Mouse (Mus musculus) adrenal gland, postnatal 25 days (tissue): ENCODE data around the gene Hoxa6. TPM values are rescaled to one million over a fixed set of nuclear protein-coding genes. Genes with fewer than 3 reads are reported as not detected.

ENCODE experiments used
- DNase-seq: peaks from one replicate; pipeline ENCODE4 v3.0.0; 2021; ENCODE audit warnings: mixed read lengths
- total RNA-seq: library from RNA; stranded (reverse); gene quantifications from 2 replicates; pipeline ENCODE4 v1.2.3, GENCODE M21; 2021

Hoxa6 gene
- total RNA-seq, 1 experiment from 2014 or later: 3.1 TPM

GRCm38 (mm10) chr6:52227470-52228222, 19.1 kb upstream of the Hoxa6 start:
- no peak for DNase-seq

GRCm38 (mm10) chr6:52226569-52227257, 18.2 kb upstream of the Hoxa6 start:
- peak; percentile 20 for DNase-seq

- no peak for DNase-seq
Observed at GRCm38 (mm10) chr6:52225612-52226568, 17.4 kb upstream of the Hoxa6 start.

- no peak for DNase-seq
Observed at GRCm38 (mm10) chr6:52224895-52225611, 16.5 kb upstream of the Hoxa6 start.

GRCm38 (mm10) chr6:52223939-52224760, 15.6 kb upstream of the Hoxa6 start:
- DNase-seq: no peak

- DNase-seq: no peak
Observed at GRCm38 (mm10) chr6:52222729-52223128, 14.2 kb upstream of the Hoxa6 start.

- no peak for DNase-seq
Observed at GRCm38 (mm10) chr6:52221993-52222685, 13.6 kb upstream of the Hoxa6 start.

- DNase-seq: peak; percentile 87
Observed at GRCm38 (mm10) chr6:52221337-52221992, 12.9 kb upstream of the Hoxa6 start, which contains the start of gene Hoxa7. Hoxa7 (minus strand) TSS chr6:52221854.

GRCm38 (mm10) chr6:52220865-52221310, 12.4 kb upstream of the Hoxa6 start:
- no peak for DNase-seq

- no peak for DNase-seq
Observed at GRCm38 (mm10) chr6:52220003-52220864, 11.7 kb upstream of the Hoxa6 start.

GRCm38 (mm10) chr6:52219234-52219942, 10.9 kb upstream of the Hoxa6 start:
- DNase-seq: no peak

GRCm38 (mm10) chr6:52218643-52219215, 10.2 kb upstream of the Hoxa6 start:
- no peak for DNase-seq

GRCm38 (mm10) chr6:52217895-52218642, 9.5 kb upstream of the Hoxa6 start:
- no peak for DNase-seq

GRCm38 (mm10) chr6:52217459-52217768, 8.9 kb upstream of the Hoxa6 start:
- DNase-seq: peak; percentile 87

- peak; percentile 48 for DNase-seq
Observed at GRCm38 (mm10) chr6:52216691-52217458, 8.4 kb upstream of the Hoxa6 start.
